In the genomic region with DNA sequence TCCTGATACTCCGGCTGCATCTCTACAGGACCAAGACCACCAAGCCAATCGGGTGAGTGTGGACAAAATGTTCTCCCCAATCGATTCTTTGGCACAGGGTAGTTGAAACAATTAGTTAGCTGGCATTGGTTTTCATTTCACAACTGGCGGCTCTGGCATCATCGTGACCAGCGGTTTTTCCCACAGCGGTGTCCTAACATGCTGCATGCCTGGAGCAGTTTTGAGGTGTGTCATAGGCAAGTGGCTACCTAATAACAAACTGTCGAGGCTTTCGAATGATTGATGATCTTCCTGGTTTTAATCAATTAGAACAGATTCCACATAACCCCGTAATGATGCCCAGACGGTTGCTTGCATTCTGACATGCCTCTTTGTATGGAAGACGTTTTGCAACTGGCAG, we compare ENCODE assay signal across 32 mouse cellular contexts. TPM values are rescaled to one million over a fixed set of nuclear protein-coding genes. Genes with fewer than 3 reads are reported as not detected.
DNase-seq lines count a peak whose midpoint lies in the region; ATAC-seq lines count a peak whose summit lies in the region.
"Had no signal": no experiment of that assay in that cellular context is flagged by ENCODE, and none has a peak within 500 bp of the region (broad histone marks: within the 10 kb centered on the region; RNA-seq: fewer than 3 reads in every experiment).

No protein-coding gene starts in this region.

- H3K9me3 ChIP-seq in midbrain, embryonic 11.5 days (ENCODE audit: control insufficient read depth, low read length): no peaks in the 10 kb centered on the region; the same call in 1 of the 2 replicates
- no peaks in the 10 kb centered on the region for H3K9me3 ChIP-seq in midbrain, embryonic 16.5 days (replicated peaks; ENCODE audit: control insufficient read depth, low read length, poor library complexity, severe bottlenecking)
- H3K9me3 ChIP-seq: embryonic facial prominence, embryonic 12.5 days; forebrain, embryonic 15.5 days; liver, embryonic 13.5 days; neural tube, embryonic 15.5 days had no signal

- H3K36me3 ChIP-seq in midbrain, embryonic 11.5 days (ENCODE audit: control insufficient read depth, insufficient read depth, low read length): no peaks in the 10 kb centered on the region
- H3K36me3 ChIP-seq in midbrain, embryonic 16.5 days (ENCODE audit: control insufficient read depth, insufficient read depth, low read length): no peaks in the 10 kb centered on the region
- H3K36me3 ChIP-seq: embryonic facial prominence, embryonic 12.5 days; forebrain, embryonic 15.5 days; heart, embryonic 13.5 days; liver, embryonic 13.5 days; neural tube, embryonic 15.5 days had no signal

- no peaks in the 10 kb centered on the region for H3K27me3 ChIP-seq in midbrain, embryonic 11.5 days (ENCODE audit: control insufficient read depth, insufficient read depth, low read length)
- no peaks in the 10 kb centered on the region for H3K27me3 ChIP-seq in midbrain, embryonic 16.5 days (ENCODE audit: control insufficient read depth, insufficient read depth, low read depth, low read length)
- H3K27me3 ChIP-seq: embryonic facial prominence, embryonic 12.5 days; forebrain, embryonic 15.5 days; liver, embryonic 13.5 days; neural tube, embryonic 15.5 days had no signal

- H3K4me3 ChIP-seq in midbrain, embryonic 11.5 days (ENCODE audit: low read depth, low read length): no peak overlapping the region
- no peak overlapping the region for H3K4me3 ChIP-seq in midbrain, embryonic 16.5 days (ENCODE audit: low read depth, low read length)
- H3K4me3 ChIP-seq: embryonic facial prominence, embryonic 12.5 days; forebrain, embryonic 15.5 days; heart, embryonic 13.5 days; liver, embryonic 13.5 days; neural tube, embryonic 15.5 days had no signal

- H3K4me1 ChIP-seq in midbrain, embryonic 11.5 days (ENCODE audit: control insufficient read depth, insufficient read depth, low read length): no peaks in the 10 kb centered on the region
- peaks cover 9% of the 10 kb centered on the region; the same call in 1 of the 2 replicates for H3K4me1 ChIP-seq in midbrain, embryonic 16.5 days (ENCODE audit: control insufficient read depth, insufficient read depth, low read length)
- H3K4me1 ChIP-seq: liver, embryonic 13.5 days had no signal

- DNase-seq in adrenal gland, postnatal 14 days: peak; percentile 50
- DNase-seq in adrenal gland, postnatal 4 days (ENCODE audit: low spot score in 2 of 2): no peak
- DNase-seq in midbrain, embryonic 11.5 days (ENCODE audit: low spot score, missing footprints): peak; percentile 79
- DNase-seq in gonadal fat pad, adult 2 months (ENCODE audit: low read depth): peak; percentile 83
- DNase-seq in left cerebral cortex, postnatal 10 days (ENCODE audit: extremely low spot score in 1 of 2, low spot score in 2 of 2): no peak
- DNase-seq in embryo, embryonic 10 days (ENCODE audit: low spot score): no peak
- DNase-seq: adrenal gland, postnatal 25 days; cerebellum, adult 11-12 months; heart, adult 11 months; heart, postnatal 14 days; kidney, adult 9 months; kidney, postnatal 4 days; liver, embryonic 13.5 days; lung, adult 2 months; lung, postnatal 14 days; thymus, adult 18-20 months; thymus, postnatal 36 days had no signal

- WGBS in midbrain, embryonic 11.5 days: 90% methylated on average over 12 of the region's 12 CpGs
- 92% methylated on average over 12 of the region's 12 CpGs for WGBS in midbrain, embryonic 16.5 days

- ATAC-seq in midbrain, embryonic 11.5 days (ENCODE audit: low FRiP score): no peak
- no peak for ATAC-seq in midbrain, embryonic 16.5 days
- ATAC-seq: hindbrain, embryonic 16.5 days; intestine, embryonic 16.5 days had no signal

- no peak overlapping the region for H3K27ac ChIP-seq in midbrain, embryonic 11.5 days (ENCODE audit: low read depth, low read length)
- no peak overlapping the region for H3K27ac ChIP-seq in midbrain, embryonic 16.5 days (ENCODE audit: low read length)
- H3K27ac ChIP-seq: embryonic facial prominence, embryonic 12.5 days; forebrain, embryonic 15.5 days; heart, embryonic 13.5 days; liver, embryonic 13.5 days; neural tube, embryonic 15.5 days had no signal

- H3K4me2 ChIP-seq in midbrain, embryonic 11.5 days: no peak overlapping the region
- H3K4me2 ChIP-seq in midbrain, embryonic 16.5 days (ENCODE audit: low read length): no peak overlapping the region
- H3K4me2 ChIP-seq: embryonic facial prominence, embryonic 12.5 days; forebrain, embryonic 15.5 days; heart, embryonic 13.5 days; liver, embryonic 13.5 days; neural tube, embryonic 15.5 days had no signal

- intact Hi-C loops in left cerebral cortex, postnatal 10 days (cut with DNase I): no loop called here

- H3K9ac ChIP-seq in midbrain, embryonic 11.5 days (ENCODE audit: low read length): no peak overlapping the region
- no peak overlapping the region for H3K9ac ChIP-seq in midbrain, embryonic 16.5 days (ENCODE audit: low read depth, low read length)
- H3K9ac ChIP-seq: embryonic facial prominence, embryonic 12.5 days; forebrain, embryonic 15.5 days; heart, embryonic 13.5 days; liver, embryonic 13.5 days; neural tube, embryonic 15.5 days had no signal

RNA-seq across cellular contexts. Expression of gene Lep, which starts 27.6 kb away (rescaled TPM):
- 5.9 and 17.0 TPM in 2 replicates for total RNA-seq in adrenal gland, postnatal 14 days (2021)
- 1 to 10 TPM in 1 of 2 experiments, under 1 TPM in 1; 0.70 to 2.8 TPM for total RNA-seq in adrenal gland, postnatal 4 days (2021)
- polyA plus RNA-seq in midbrain, embryonic 11.5 days (2014; fragmentation: Nextera tagmentation; extraction: Ambion mirVana): not detected in 2 replicates
- not detected in 2 replicates for polyA plus RNA-seq in midbrain, embryonic 16.5 days (2015; fragmentation: Nextera tagmentation; extraction: Ambion mirVana)
- polyA plus RNA-seq in gonadal fat pad, adult 2 months (2012; rRNA removed): 112 and 748 TPM in 2 replicates
- not detected for total RNA-seq in left cerebral cortex, postnatal 10 days (2021)
- total RNA-seq: ES-E14; left cerebral cortex, adult 18-20 months; left cerebral cortex, postnatal 36 days; megakaryocyte-erythroid progenitor cell, adult 5-6 weeks had no signal
- polyA plus RNA-seq: cortical plate, adult 2 months; embryonic facial prominence, embryonic 12.5 days; forebrain, embryonic 15.5 days; heart, embryonic 13.5 days; hindbrain, embryonic 16.5 days; intestine, embryonic 16.5 days; limb, embryonic 14.5 days; liver, embryonic 13.5 days; neural tube, embryonic 15.5 days; small intestine, adult 2 months; stomach, embryonic 16.5 days had no signal

Comparison
In these comparisons a context has a peak if more than half of its experiments do, and no peak if none do; other contexts are left out.
1. DNase-seq: peak in adrenal gland, postnatal 14 days (single experiment), midbrain, embryonic 11.5 days (single experiment) and gonadal fat pad, adult 2 months (single experiment); none in adrenal gland, postnatal 4 days (0 of 2), left cerebral cortex, postnatal 10 days (0 of 2) and embryo, embryonic 10 days (single experiment).